Mouse (Mus musculus) small intestine, adult 2 months (tissue): ENCODE measurements around the gene Cspg4.

Source experiments
- CTCF ChIP-seq: fragments of 200-500 bp; IDR thresholded peaks from 2 replicates; pipeline ENCODE4 v1.5.1; 2012; ENCODE audit warnings: low read depth, mild to moderate bottlenecking, control low read depth, inconsistent platforms, low read length, moderate library complexity, mixed read lengths; ENCODE audit not compliant: insufficient replicate concordance, insufficient read length; ENCODE audit errors: extremely low read depth
- POLR2A ChIP-seq: fragments of 200-500 bp; IDR thresholded peaks from 2 replicates; pipeline ENCODE4 v1.6.1; 2012; ENCODE audit warnings: low read depth, mild to moderate bottlenecking, control low read depth, inconsistent platforms, low read length, moderate library complexity

DNA sequence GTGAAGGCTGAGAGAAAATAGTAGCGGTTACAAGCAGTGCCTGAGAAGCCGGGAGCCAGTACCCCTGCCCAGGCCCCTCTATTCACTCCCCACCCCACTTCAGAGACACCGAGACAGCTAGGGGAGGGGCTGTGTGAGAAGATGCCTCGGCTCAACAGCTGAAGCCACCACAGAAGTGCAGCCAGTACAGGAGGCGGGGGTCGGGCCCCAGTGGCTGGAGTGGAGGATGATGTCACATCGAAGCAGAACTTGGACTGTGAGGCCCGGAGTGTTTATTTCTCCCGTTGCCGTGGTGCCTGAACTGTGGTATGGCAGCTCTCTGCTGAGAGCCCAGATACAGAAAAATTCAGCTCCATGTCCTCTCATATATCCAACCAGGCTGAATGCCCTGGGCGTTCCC, 13.1 kb upstream of the Cspg4 start:
- no peak for TF ChIP-seq CTCF
- no peak for TF ChIP-seq POLR2A
